Mouse (Mus musculus) intestine, postnatal 0 days (tissue): ENCODE measurements around the gene Erv3. TPM values are rescaled to one million over a fixed set of nuclear protein-coding genes. Genes with fewer than 3 reads are reported as not detected.

ENCODE experiments used
- ATAC-seq: fragments of 200-750 bp; cut with Nextera tagmentation; 2 replicates; pipeline ENCODE4 v1.8.0; 2017; ENCODE audit warnings: mild to moderate bottlenecking, moderate TSS enrichment, moderate library complexity
- H3K27ac ChIP-seq: fragments of 300-500 bp; sonication (generic); 2 replicates; pipeline ENCODE4 v1.5.1; 2014; ENCODE audit warnings: mild to moderate bottlenecking, low read depth, low read length, moderate library complexity
- H3K27me3 ChIP-seq: fragments of 300-500 bp; sonication (generic); replicated peaks from 2 replicates; pipeline ENCODE4 v1.6.1; 2014; ENCODE audit warnings: low read length, mixed read lengths; ENCODE audit not compliant: control insufficient read depth, insufficient read depth
- H3K36me3 ChIP-seq: fragments of 300-500 bp; sonication (generic); 2 replicates; pipeline ENCODE4 v1.6.1; 2014; ENCODE audit warnings: mild to moderate bottlenecking, moderate library complexity; ENCODE audit not compliant: control insufficient read depth, insufficient read depth
- H3K4me1 ChIP-seq: fragments of 300-500 bp; sonication (generic); replicated peaks from 2 replicates; pipeline ENCODE4 v1.6.1; 2014; ENCODE audit warnings: antibody characterized with exemption, low read length, mixed read lengths; ENCODE audit not compliant: control insufficient read depth, insufficient read depth
- H3K4me2 ChIP-seq: fragments of 300-500 bp; sonication (generic); replicated peaks from 2 replicates; pipeline ENCODE4 v1.6.1; 2014; ENCODE audit warnings: low read depth, mild to moderate bottlenecking, moderate library complexity
- H3K4me3 ChIP-seq: fragments of 300-500 bp; sonication (generic); 2 replicates; pipeline ENCODE4 v1.5.1; 2014; ENCODE audit warnings: low read depth, low read length
- H3K9ac ChIP-seq: fragments of 300-500 bp; sonication (generic); 2 replicates; pipeline ENCODE4 v1.6.1; 2014; ENCODE audit warnings: mild to moderate bottlenecking, low read depth, low read length
- H3K9me3 ChIP-seq: fragments of 300-500 bp; sonication (generic); 2 replicates; pipeline ENCODE4 v1.6.1; 2016; ENCODE audit warnings: mixed run types; ENCODE audit not compliant: control insufficient read depth
- CTCF ChIP-seq: sonication (generic); IDR thresholded peaks from 2 replicates; pipeline ENCODE4 v1.5.1; 2016; ENCODE audit warnings: low read depth, mild to moderate bottlenecking, control low read depth, antibody characterized with exemption, moderate library complexity
- WGBS: fragments of 180-500 bp; shearing (Covaris S2); extraction: QIAGEN DNeasy Blood & Tissue Kit; methylation state at CpG from one replicate; pipeline ENCODE4 v1.1.7; 2014; 5-methylcytosine and 5-hydroxymethylcytosine counted together
- polyA plus RNA-seq: library from polyadenylated mRNA; unstranded; fragments of >200 nt; fragmentation: Nextera tagmentation; extraction: Ambion mirVana; gene quantifications from 2 replicates; pipeline ENCODE4 v1.2.1, GENCODE M21; 2015

Gene Erv3
- polyA plus RNA-seq, 1 experiment from 2014 or later = not detected

DNA sequence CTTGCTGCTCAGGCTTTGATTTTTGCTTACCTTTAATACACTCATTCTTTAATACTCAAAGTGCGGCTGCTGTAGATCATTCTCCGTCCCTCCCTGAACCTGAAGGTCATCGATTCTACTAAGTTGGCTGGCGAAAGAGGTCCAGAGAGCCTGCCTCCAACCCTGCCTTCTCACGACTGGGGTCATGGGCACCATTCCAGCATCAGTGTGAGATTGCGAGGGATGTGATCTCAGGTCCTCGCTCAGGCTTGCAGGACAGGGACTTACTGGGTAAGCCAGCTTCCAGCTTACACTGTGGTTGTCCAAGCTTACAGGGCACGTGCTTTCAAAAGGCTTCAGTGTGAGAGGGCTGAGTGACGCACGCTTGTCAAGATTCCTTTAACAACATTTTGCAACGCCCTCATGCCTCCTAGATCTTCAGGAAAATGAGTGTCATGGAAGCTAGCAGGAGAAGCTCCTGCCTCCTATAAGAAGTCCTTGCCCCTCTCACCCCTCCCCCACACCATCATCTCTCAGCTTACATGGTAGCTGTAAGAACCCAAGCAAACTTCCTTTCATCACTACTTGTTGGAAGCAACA, 13.3 kb downstream of the Erv3 start:
- H3K9me3 ChIP-seq = no peaks in the 10 kb centered on the region
- H3K9ac ChIP-seq = no peak overlapping the region
- no peak overlapping the region for H3K4me3 ChIP-seq
- ATAC-seq = no peak
- no peaks in the 10 kb centered on the region for H3K4me1 ChIP-seq
- H3K36me3 ChIP-seq = no peaks in the 10 kb centered on the region
- no peak overlapping the region for H3K27ac ChIP-seq
- no peak overlapping the region for H3K4me2 ChIP-seq
- WGBS = 64% methylated on average over 11 of the region's 11 CpGs
- TF ChIP-seq CTCF = no peak
- H3K27me3 ChIP-seq = no peaks in the 10 kb centered on the region

DNA sequence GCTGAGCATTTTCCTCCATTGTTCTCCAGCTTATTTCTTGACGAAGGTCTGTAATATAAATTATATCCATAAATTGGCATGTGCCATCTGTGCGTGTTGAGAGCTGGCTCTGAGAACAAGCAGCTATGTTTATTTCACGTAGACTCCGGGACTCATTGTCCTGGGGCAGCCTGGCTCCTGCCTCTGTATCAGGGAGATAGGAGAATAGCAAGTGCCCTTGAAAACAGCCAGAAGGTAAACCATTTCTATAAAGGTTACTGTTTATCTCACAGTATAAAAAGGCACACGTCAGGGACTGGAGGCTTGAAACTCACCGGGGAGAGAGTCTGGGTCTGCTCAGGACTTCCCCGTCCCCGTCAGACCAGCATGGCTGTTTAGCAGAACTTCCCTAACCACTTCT, 13.9 kb downstream of the Erv3 start:
- WGBS = 47% methylated on average over 8 of the region's 8 CpGs
- H3K9me3 ChIP-seq = no peaks in the 10 kb centered on the region
- H3K27ac ChIP-seq = no peak overlapping the region
- no peak overlapping the region for H3K4me3 ChIP-seq
- no peaks in the 10 kb centered on the region for H3K27me3 ChIP-seq
- H3K4me1 ChIP-seq = no peaks in the 10 kb centered on the region
- H3K36me3 ChIP-seq = no peaks in the 10 kb centered on the region
- no peak overlapping the region for H3K9ac ChIP-seq
- no peak for ATAC-seq
- no peak for TF ChIP-seq CTCF
- no peak overlapping the region for H3K4me2 ChIP-seq

DNA sequence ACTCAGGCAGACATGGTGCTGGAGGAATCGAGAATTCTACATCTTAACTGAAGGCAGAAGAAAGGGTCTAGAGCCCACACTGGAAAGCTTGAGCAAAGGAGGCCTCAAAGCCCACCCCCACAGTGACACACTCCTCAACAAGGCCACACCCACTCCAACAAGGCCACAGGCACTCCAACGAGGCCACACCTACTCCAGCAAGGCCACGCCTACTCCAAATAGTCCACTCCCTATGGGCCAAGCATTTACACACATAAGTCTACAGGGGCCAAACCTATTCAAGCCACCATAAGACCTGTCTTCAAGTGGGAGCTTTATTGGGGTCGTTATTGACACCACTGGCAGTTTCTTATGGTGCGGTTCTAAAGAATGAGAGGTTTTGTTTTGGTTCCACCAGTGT, 17.0 kb downstream of the Erv3 start:
- ATAC-seq = no peak
- 82% methylated on average over 5 of the region's 5 CpGs for WGBS
- Histone ChIP-seq H3K4me3 (no peak overlapping the region), H3K4me1 (no peaks in the 10 kb centered on the region), H3K4me2 (no peak overlapping the region), H3K27me3 (no peaks in the 10 kb centered on the region), H3K9me3 (no peaks in the 10 kb centered on the region), H3K27ac (no peak overlapping the region), H3K36me3 (no peaks in the 10 kb centered on the region), H3K9ac (no peak overlapping the region)
- no peak for TF ChIP-seq CTCF

DNA sequence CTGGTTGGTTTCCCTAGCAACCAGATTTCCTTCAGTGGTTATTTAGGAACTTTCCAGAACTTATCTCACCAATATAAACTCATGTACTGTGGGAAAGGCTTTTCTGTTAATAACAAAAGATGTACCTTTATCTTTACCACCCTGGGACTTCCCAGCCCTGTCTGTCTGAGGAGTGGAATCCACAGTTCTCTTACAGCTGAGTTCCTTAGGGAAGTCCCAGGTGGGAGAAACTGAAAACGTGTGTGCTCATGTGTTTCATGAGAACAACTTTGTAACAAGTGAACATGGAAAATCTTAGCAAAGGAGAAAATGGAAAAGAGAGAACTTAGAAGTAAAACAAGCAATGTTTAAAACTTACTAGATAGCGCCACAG, 18.2 kb downstream of the Erv3 start:
- Histone ChIP-seq H3K4me1 (no peaks in the 10 kb centered on the region), H3K27me3 (no peaks in the 10 kb centered on the region), H3K9me3 (no peaks in the 10 kb centered on the region), H3K4me3 (no peak overlapping the region), H3K36me3 (no peaks in the 10 kb centered on the region), H3K27ac (no peak overlapping the region), H3K9ac (no peak overlapping the region), H3K4me2 (no peak overlapping the region)
- ATAC-seq = no peak
- 62% methylated on average over 2 of the region's 2 CpGs for WGBS
- TF ChIP-seq CTCF = no peak

DNA sequence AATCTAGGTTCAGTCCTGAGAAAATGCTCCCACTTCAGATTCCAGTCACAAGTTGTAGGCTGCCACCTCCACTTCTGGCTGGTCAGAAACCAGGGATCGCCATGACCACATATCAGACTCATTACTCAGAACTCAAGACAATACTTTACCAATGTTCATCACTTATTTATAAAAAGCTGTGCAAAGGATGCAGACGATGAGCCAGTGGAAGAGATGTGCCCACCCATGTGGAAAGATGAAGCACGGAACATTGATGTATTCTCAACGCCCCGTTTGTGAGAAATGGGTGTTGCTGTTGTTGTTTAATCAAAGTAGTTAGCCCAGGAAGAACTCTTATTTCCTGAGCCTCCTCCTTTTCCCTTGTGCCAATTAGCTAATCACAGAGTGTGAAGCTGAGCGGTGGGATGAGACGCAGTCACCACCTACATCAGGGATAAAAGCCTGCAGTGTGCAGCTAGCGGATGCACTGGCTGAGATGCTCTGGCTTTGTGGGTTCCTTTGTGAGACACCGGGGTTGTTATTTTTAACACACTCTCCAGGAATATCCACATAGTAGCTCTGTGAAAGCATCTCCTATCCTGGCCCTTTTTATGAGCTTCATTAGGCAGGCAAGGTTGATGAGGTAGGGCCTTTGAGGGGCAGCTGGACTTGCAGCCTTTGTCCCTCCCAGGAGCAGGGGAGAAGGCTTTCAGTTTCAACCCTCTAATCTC, 18.8 kb downstream of the Erv3 start:
- no peaks in the 10 kb centered on the region for H3K4me1 ChIP-seq
- H3K9ac ChIP-seq = no peak overlapping the region
- no peak overlapping the region for H3K27ac ChIP-seq
- TF ChIP-seq CTCF = no peak
- no peak for ATAC-seq
- H3K9me3 ChIP-seq = no peaks in the 10 kb centered on the region
- H3K27me3 ChIP-seq = no peaks in the 10 kb centered on the region
- H3K4me2 ChIP-seq = no peak overlapping the region
- H3K36me3 ChIP-seq = no peaks in the 10 kb centered on the region
- WGBS = 68% methylated on average over 9 of the region's 9 CpGs
- no peak overlapping the region for H3K4me3 ChIP-seq

DNA sequence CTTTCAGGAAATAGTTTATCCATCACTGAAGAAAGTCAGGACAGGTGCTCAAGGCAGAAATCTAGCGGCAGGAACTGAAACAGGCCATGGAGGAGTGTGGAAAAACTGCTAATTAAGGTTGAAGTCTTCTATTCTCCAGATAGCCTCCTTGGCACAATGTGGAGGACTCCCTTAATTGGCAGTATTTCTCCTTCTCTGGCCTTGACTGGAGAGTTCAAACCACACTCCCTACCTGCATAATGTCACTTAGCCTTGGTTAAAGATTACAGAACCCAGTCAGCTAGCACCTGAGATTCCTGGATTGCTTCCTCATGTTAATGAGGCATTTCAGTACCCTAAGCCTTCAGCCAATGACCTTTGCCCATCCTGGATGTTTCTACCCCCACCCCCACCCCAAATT, 25.3 kb downstream of the Erv3 start:
- no peaks in the 10 kb centered on the region for H3K27me3 ChIP-seq
- no peak for ATAC-seq
- 94% methylated on average over 1 of the region's 1 CpGs for WGBS
- H3K9me3 ChIP-seq = no peaks in the 10 kb centered on the region
- H3K4me3 ChIP-seq = no peak overlapping the region
- H3K4me2 ChIP-seq = no peak overlapping the region
- H3K27ac ChIP-seq = no peak overlapping the region
- no peaks in the 10 kb centered on the region for H3K4me1 ChIP-seq
- H3K9ac ChIP-seq = no peak overlapping the region
- no peak for TF ChIP-seq CTCF
- no peaks in the 10 kb centered on the region for H3K36me3 ChIP-seq
